Mouse (Mus musculus) ES-Bruce4 (cell line): ENCODE measurements around the gene Begain. TPM values are rescaled to one million over a fixed set of nuclear protein-coding genes. Genes with fewer than 3 reads are reported as not detected.

Experiments
- H3K27ac ChIP-seq: 2 replicates; pipeline ENCODE4 v1.5.1; 2012; ENCODE audit warnings: low read length, inconsistent platforms; ENCODE audit not compliant: insufficient read depth
- H3K27me3 ChIP-seq: 2 replicates; pipeline ENCODE4 v1.6.1; 2012; ENCODE audit warnings: mild to moderate bottlenecking, low read length, inconsistent platforms; ENCODE audit not compliant: control insufficient read depth, poor library complexity, insufficient read depth, severe bottlenecking
- H3K36me3 ChIP-seq: 2 replicates; pipeline ENCODE4 v1.6.1; 2012; ENCODE audit warnings: inconsistent platforms, mild to moderate bottlenecking, low read length, moderate library complexity; ENCODE audit not compliant: control insufficient read depth, poor library complexity, insufficient read depth, severe bottlenecking
- H3K4me1 ChIP-seq: one replicate; pipeline ENCODE4 v1.8.1; 2011; ENCODE audit warnings: low read length; ENCODE audit not compliant: control insufficient read depth, insufficient read depth
- H3K4me3 ChIP-seq: 2 replicates; pipeline ENCODE4 v1.5.1; 2011; ENCODE audit warnings: low read depth, mild to moderate bottlenecking, low read length
- H3K9ac ChIP-seq: 2 replicates; pipeline ENCODE4 v1.6.1; 2012; ENCODE audit warnings: low read depth, mild to moderate bottlenecking, inconsistent platforms; ENCODE audit not compliant: poor library complexity, severe bottlenecking
- H3K9me3 ChIP-seq: replicated peaks from 2 replicates; pipeline ENCODE4 v1.6.1; 2012; ENCODE audit warnings: mild to moderate bottlenecking, low read length, inconsistent platforms; ENCODE audit not compliant: control insufficient read depth, poor library complexity, insufficient read depth, severe bottlenecking
- CTCF ChIP-seq: IDR thresholded peaks from one replicate; pipeline ENCODE4 v1.8.1; 2011; ENCODE audit warnings: low read depth, low read length
- EP300 ChIP-seq: IDR thresholded peaks from 2 replicates; pipeline ENCODE4 v1.6.1; 2011; ENCODE audit warnings: low read depth, low read length; ENCODE audit not compliant: insufficient read depth
- POLR2A ChIP-seq: IDR thresholded peaks from one replicate; pipeline ENCODE4 v1.8.1; 2011; ENCODE audit warnings: low read length; ENCODE audit not compliant: insufficient read depth
- polyA plus RNA-seq: library from polyadenylated mRNA; stranded (reverse); fragments of >200 nt; gene quantifications from 2 replicates; pipeline ENCODE4 v1.2.4, GENCODE M21; 2011; ENCODE audit warnings: low read depth; ENCODE audit not compliant: missing spikeins, insufficient read depth, insufficient read length

Begain gene
- polyA plus RNA-seq, 1 experiment = 2.8 TPM

GRCm38 (mm10) chr12:109083476-109083875 lies 15.5 kb upstream of the Begain start:
- no peaks in the 10 kb centered on the region for H3K4me1 ChIP-seq
- H3K9me3 ChIP-seq = no peaks in the 10 kb centered on the region
- TF ChIP-seq CTCF = no peak
- no peak for TF ChIP-seq POLR2A
- TF ChIP-seq EP300 = no peak
- no peak overlapping the region for H3K27ac ChIP-seq
- no peaks in the 10 kb centered on the region; the same call in 1 of the 2 replicates for H3K27me3 ChIP-seq
- H3K9ac ChIP-seq = no peak overlapping the region
- no peak overlapping the region for H3K4me3 ChIP-seq
- no peaks in the 10 kb centered on the region for H3K36me3 ChIP-seq

GRCm38 (mm10) chr12:109077036-109077435 lies 9.0 kb upstream of the Begain start:
- no peak overlapping the region for H3K4me3 ChIP-seq
- H3K4me1 ChIP-seq = no peaks in the 10 kb centered on the region
- H3K27ac ChIP-seq = no peak overlapping the region
- H3K27me3 ChIP-seq = no peaks in the 10 kb centered on the region; the same call in 1 of the 2 replicates
- no peak overlapping the region for H3K9ac ChIP-seq
- no peaks in the 10 kb centered on the region for H3K9me3 ChIP-seq
- H3K36me3 ChIP-seq = no peaks in the 10 kb centered on the region
- TF ChIP-seq CTCF = no peak
- TF ChIP-seq EP300 = no peak
- TF ChIP-seq POLR2A = no peak

- H3K27ac ChIP-seq = no peak overlapping the region
- H3K27me3 ChIP-seq = no peaks in the 10 kb centered on the region; the same call in 1 of the 2 replicates
- H3K4me3 ChIP-seq = no peak overlapping the region
- H3K9ac ChIP-seq = no peak overlapping the region
- no peaks in the 10 kb centered on the region for H3K9me3 ChIP-seq
- TF ChIP-seq EP300 (no peak), CTCF (no peak), POLR2A (no peak)
- no peaks in the 10 kb centered on the region for H3K36me3 ChIP-seq
- H3K4me1 ChIP-seq = no peaks in the 10 kb centered on the region
These were observed 6.8 kb upstream of the Begain start for GRCm38 (mm10) chr12:109074777-109075285.

- H3K27me3 ChIP-seq = no peaks in the 10 kb centered on the region
- H3K4me1 ChIP-seq = no peaks in the 10 kb centered on the region
- no peak for TF ChIP-seq POLR2A
- no peak for TF ChIP-seq CTCF
- TF ChIP-seq EP300 = no peak
- no peak overlapping the region for H3K4me3 ChIP-seq
- no peak overlapping the region for H3K9ac ChIP-seq
- H3K36me3 ChIP-seq = no peaks in the 10 kb centered on the region
- no peaks in the 10 kb centered on the region for H3K9me3 ChIP-seq
- no peak overlapping the region for H3K27ac ChIP-seq
These were observed 6.1 kb upstream of the Begain start for GRCm38 (mm10) chr12:109074106-109074505.

GRCm38 (mm10) chr12:109071248-109071647 lies 3.2 kb upstream of the Begain start:
- H3K27ac ChIP-seq = no peak overlapping the region
- H3K27me3 ChIP-seq = no peaks in the 10 kb centered on the region
- H3K4me1 ChIP-seq = no peaks in the 10 kb centered on the region
- H3K9me3 ChIP-seq = no peaks in the 10 kb centered on the region
- TF ChIP-seq CTCF (no peak), EP300 (no peak), POLR2A (no peak)
- no peak overlapping the region for H3K4me3 ChIP-seq
- H3K36me3 ChIP-seq = no peaks in the 10 kb centered on the region
- no peak overlapping the region for H3K9ac ChIP-seq

GRCm38 (mm10) chr12:109069751-109070150 lies 1.7 kb upstream of the Begain start:
- H3K27me3 ChIP-seq = no peaks in the 10 kb centered on the region
- H3K9ac ChIP-seq = no peak overlapping the region

GRCm38 (mm10) chr12:109068738-109069137 lies 721 bp upstream of the Begain start:
- Histone ChIP-seq H3K4me1 (no peaks in the 10 kb centered on the region), H3K9ac (0 out of 2 replicates have a peak overlapping the region, but pooled peaks have one; percentile 73), H3K4me3 (no peak overlapping the region), H3K36me3 (no peaks in the 10 kb centered on the region), H3K27ac (no peak overlapping the region), H3K9me3 (no peaks in the 10 kb centered on the region), H3K27me3 (no peaks in the 10 kb centered on the region)
- no peak for TF ChIP-seq CTCF
- no peak for TF ChIP-seq POLR2A
- no peak for TF ChIP-seq EP300

More at GRCm38 (mm10) chr12:109069751-109070150, 1.7 kb upstream of the Begain start:
- TF ChIP-seq CTCF = no peak
- H3K9me3 ChIP-seq = no peaks in the 10 kb centered on the region
- H3K4me3 ChIP-seq = no peak overlapping the region
- no peaks in the 10 kb centered on the region for H3K36me3 ChIP-seq
- no peak overlapping the region for H3K27ac ChIP-seq
- H3K4me1 ChIP-seq = no peaks in the 10 kb centered on the region
